Comparison of ENCODE assay signal across 8 mouse cellular contexts in genomic region chr17:13552840-13553239, GRCm38 (mm10).
DNase-seq lines count a peak whose midpoint lies in the region; ATAC-seq and TF ChIP-seq lines count a peak whose summit lies in the region.
"Not testable (repeated sequence)": the region's sequence is repeated elsewhere in the genome, so short reads cannot be mapped to it uniquely, and the experiment has no call there.

No protein-coding gene starts in this region.

- not testable (repeated sequence) for H3K4me3 ChIP-seq in embryonic facial prominence, embryonic 13.5 days; hindbrain, embryonic 12.5 days; limb, embryonic 11.5 days (ENCODE audit: low read depth, low read length); liver, postnatal 0 days (ENCODE audit: low read depth, low read length); midbrain, embryonic 15.5 days

- not testable (repeated sequence) for H3K27me3 ChIP-seq in embryonic facial prominence, embryonic 13.5 days; hindbrain, embryonic 12.5 days; limb, embryonic 11.5 days (ENCODE audit: control insufficient read depth, insufficient read depth, low read length); liver, postnatal 0 days (ENCODE audit: insufficient read depth, low read length); midbrain, embryonic 15.5 days (replicated peaks); splenic B cell, adult 2 months (ENCODE audit: control insufficient read depth, insufficient read depth, low read length, poor library complexity, severe bottlenecking)

- TF ChIP-seq CTCF in liver, postnatal 0 days (IDR thresholded peaks at IDR 0.05; ENCODE audit: low read depth) = not testable (repeated sequence)

- not testable (repeated sequence) for H3K4me1 ChIP-seq in embryonic facial prominence, embryonic 13.5 days; hindbrain, embryonic 12.5 days; limb, embryonic 11.5 days (ENCODE audit: control insufficient read depth, insufficient read depth, low read length); liver, postnatal 0 days (ENCODE audit: insufficient read depth); midbrain, embryonic 15.5 days

- TF ChIP-seq EP300 in liver, postnatal 0 days (IDR thresholded peaks at IDR 0.05; ENCODE audit: low read depth) = not testable (repeated sequence)

- DNase-seq in CD4-positive, CD25-positive, alpha-beta regulatory T cell, adult 2 months (ENCODE audit: low read depth, low spot score) = peak; percentile 62
- peak; percentile 32 for DNase-seq in gastrocnemius, postnatal 10 days
- DNase-seq in limb, embryonic 11.5 days (ENCODE audit: low spot score) = not testable (repeated sequence)
- peak; percentile 50 for DNase-seq in liver, postnatal 0 days
- DNase-seq in splenic B cell, adult 2 months (ENCODE audit: low read depth, low spot score) = peak; percentile 63

- H3K27ac ChIP-seq in embryonic facial prominence, embryonic 13.5 days; hindbrain, embryonic 12.5 days; limb, embryonic 11.5 days (replicated peaks; ENCODE audit: low read depth, low read length); liver, postnatal 0 days (ENCODE audit: low read depth); midbrain, embryonic 15.5 days: not testable (repeated sequence)

- H3K4me2 ChIP-seq in embryonic facial prominence, embryonic 13.5 days; hindbrain, embryonic 12.5 days (replicated peaks); limb, embryonic 11.5 days (ENCODE audit: low read depth, severe bottlenecking); liver, postnatal 0 days (ENCODE audit: low read depth, low read length); midbrain, embryonic 15.5 days: not testable (repeated sequence)

- H3K9ac ChIP-seq in embryonic facial prominence, embryonic 13.5 days; hindbrain, embryonic 12.5 days; limb, embryonic 11.5 days (ENCODE audit: low read length); liver, postnatal 0 days (replicated peaks); midbrain, embryonic 15.5 days: not testable (repeated sequence)

- not testable (repeated sequence) for H3K36me3 ChIP-seq in embryonic facial prominence, embryonic 13.5 days; hindbrain, embryonic 12.5 days; limb, embryonic 11.5 days (ENCODE audit: control insufficient read depth, insufficient read depth, low read length); liver, postnatal 0 days (replicated peaks; ENCODE audit: insufficient read depth, low read length); midbrain, embryonic 15.5 days (replicated peaks); splenic B cell, adult 2 months (ENCODE audit: control insufficient read depth, insufficient read depth, low read length, poor library complexity, severe bottlenecking)

- peaks cover 30% of the 10 kb centered on the region for H3K9me3 ChIP-seq in embryonic facial prominence, embryonic 13.5 days
- peaks cover 27% of the 10 kb centered on the region for H3K9me3 ChIP-seq in hindbrain, embryonic 12.5 days (replicated peaks)
- H3K9me3 ChIP-seq in limb, embryonic 11.5 days (ENCODE audit: control insufficient read depth, low read length) = peaks cover 28% of the 10 kb centered on the region
- H3K9me3 ChIP-seq in liver, postnatal 0 days (ENCODE audit: low read length) = peaks cover 19% of the 10 kb centered on the region
- H3K9me3 ChIP-seq in midbrain, embryonic 15.5 days = peaks cover 28% of the 10 kb centered on the region

- ATAC-seq in embryonic facial prominence, embryonic 13.5 days (ENCODE audit: insufficient number of reproducible peaks, insufficient read depth, low FRiP score, low TSS enrichment, low read depth) = peak; percentile 72
- peak; percentile 78 for ATAC-seq in hindbrain, embryonic 12.5 days (ENCODE audit: low FRiP score)
- peak; percentile 69; the same call in 1 of the 2 replicates for ATAC-seq in limb, embryonic 11.5 days (ENCODE audit: insufficient number of reproducible peaks, low FRiP score, low TSS enrichment, low read depth)
- peak; percentile 43; the same call in 1 of the 2 replicates for ATAC-seq in liver, postnatal 0 days
- peak; percentile 76 for ATAC-seq in midbrain, embryonic 15.5 days (replicated peaks)
